Mouse (Mus musculus) liver, embryonic 14.5 days (tissue): ENCODE measurements around the gene Naa80.

Experiments
- CTCF ChIP-seq: IDR thresholded peaks from 2 replicates; pipeline ENCODE4 v1.5.1; 2016; ENCODE audit warnings: antibody characterized with exemption, low read depth, control low read depth
- EP300 ChIP-seq: IDR thresholded peaks from 2 replicates; pipeline ENCODE4 v1.6.1; 2016; ENCODE audit warnings: antibody characterized with exemption, low read depth

GRCm38 (mm10) chr9:107605041-107605661 is 26.5 kb downstream of the Naa80 start:
- TF ChIP-seq CTCF (no peak), EP300 (no peak)
